Mouse (Mus musculus): Measurements from ENCODE around the gene Otx2. TPM values are rescaled to one million over a fixed set of nuclear protein-coding genes. Genes with fewer than 3 reads are reported as not detected.

The Otx2 gene
- polyA plus RNA-seq, 1 experiment from 2014 or later, result not detected

DNA sequence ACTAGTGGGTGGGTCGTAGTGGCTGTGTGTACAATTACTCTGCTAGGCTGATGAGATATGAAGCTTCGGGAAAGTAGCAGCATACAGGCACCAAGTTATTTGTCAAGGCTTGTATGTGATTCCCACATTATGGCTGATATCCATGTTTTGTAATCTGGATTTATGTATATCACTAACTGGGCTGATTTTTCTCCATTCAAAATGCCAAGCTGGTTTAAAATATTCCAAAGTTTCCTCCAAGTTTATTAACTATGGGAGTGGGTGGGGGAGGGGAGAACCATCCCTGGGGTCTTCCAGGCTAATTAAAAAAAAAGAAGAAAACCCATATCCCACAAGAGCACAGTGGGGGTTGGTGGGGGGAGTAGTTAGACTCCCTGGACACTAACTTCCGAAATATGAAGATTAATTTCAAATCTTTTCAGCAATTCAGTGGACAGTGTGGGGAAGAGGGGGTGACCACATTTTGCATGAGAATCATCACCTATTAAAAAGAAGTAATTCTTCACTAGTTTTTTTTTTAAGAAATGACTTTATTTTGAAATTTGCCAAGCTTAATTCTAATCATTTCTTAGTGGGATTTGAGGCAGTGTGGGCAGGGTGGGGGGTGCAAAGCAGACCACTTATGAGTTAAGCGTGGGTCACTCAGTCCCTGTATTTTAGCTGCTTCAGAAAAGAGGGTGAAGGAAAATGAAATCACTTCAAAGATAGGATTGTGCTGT lies 2.7 kb downstream of the Otx2 start:
- ATAC-seq (replicated peaks; ENCODE audit: low FRiP score) (no peak), DNase-seq (ENCODE audit: low spot score) (no peak)
- no peaks in the 10 kb centered on the region for H3K36me3 ChIP-seq (ENCODE audit: control insufficient read depth, insufficient read depth, low read length)
- no peaks in the 10 kb centered on the region for H3K4me1 ChIP-seq (replicated peaks; ENCODE audit: control insufficient read depth, insufficient read depth, low read length)
- H3K4me3 ChIP-seq (ENCODE audit: low read depth, low read length), result no peak overlapping the region
- no peak overlapping the region for H3K9ac ChIP-seq (ENCODE audit: low read depth, low read length)
- no peak overlapping the region for H3K4me2 ChIP-seq
- 53% methylated on average over 4 of the region's 4 CpGs for whole genome bisulfite sequencing
- H3K9me3 ChIP-seq (ENCODE audit: control insufficient read depth, low read length), result no peaks in the 10 kb centered on the region
- H3K27ac ChIP-seq (ENCODE audit: low read depth, low read length), result no peak overlapping the region
- H3K27me3 ChIP-seq (replicated peaks; ENCODE audit: control insufficient read depth, insufficient read depth, low read length), result peaks cover 99% of the 10 kb centered on the region

DNA sequence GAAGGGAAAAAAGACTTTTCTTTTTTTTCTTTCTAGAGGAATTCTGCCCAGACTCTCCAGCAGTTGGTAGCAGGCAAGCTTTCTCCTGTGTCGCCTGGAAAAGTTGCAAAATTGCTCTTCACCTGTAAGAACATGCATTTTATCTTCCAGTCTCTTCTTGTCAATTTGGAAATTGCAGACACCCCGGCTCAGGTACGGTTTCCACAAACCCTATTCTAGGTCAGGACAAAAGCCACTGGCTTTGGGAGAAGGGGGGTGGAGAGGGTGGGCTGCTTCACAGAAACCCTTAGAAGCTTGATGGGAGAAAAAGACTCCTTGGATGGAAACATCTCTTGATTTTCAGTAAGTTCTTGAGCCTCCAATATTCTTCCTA lies 3.4 kb downstream of the Otx2 start:
- no peaks in the 10 kb centered on the region for H3K9me3 ChIP-seq (ENCODE audit: control insufficient read depth, low read length)
- no peak overlapping the region for H3K4me2 ChIP-seq
- ATAC-seq (replicated peaks; ENCODE audit: low FRiP score) (no peak), DNase-seq (ENCODE audit: low spot score) (no peak)
- no peak overlapping the region for H3K27ac ChIP-seq (ENCODE audit: low read depth, low read length)
- H3K36me3 ChIP-seq (ENCODE audit: control insufficient read depth, insufficient read depth, low read length), result no peaks in the 10 kb centered on the region
- peaks cover 99% of the 10 kb centered on the region for H3K27me3 ChIP-seq (replicated peaks; ENCODE audit: control insufficient read depth, insufficient read depth, low read length)
- WGBS, result 15% methylated on average over 3 of the region's 3 CpGs
- H3K4me1 ChIP-seq (replicated peaks; ENCODE audit: control insufficient read depth, insufficient read depth, low read length), result no peaks in the 10 kb centered on the region
- H3K4me3 ChIP-seq (ENCODE audit: low read depth, low read length), result no peak overlapping the region
- no peak overlapping the region for H3K9ac ChIP-seq (ENCODE audit: low read depth, low read length)

DNA sequence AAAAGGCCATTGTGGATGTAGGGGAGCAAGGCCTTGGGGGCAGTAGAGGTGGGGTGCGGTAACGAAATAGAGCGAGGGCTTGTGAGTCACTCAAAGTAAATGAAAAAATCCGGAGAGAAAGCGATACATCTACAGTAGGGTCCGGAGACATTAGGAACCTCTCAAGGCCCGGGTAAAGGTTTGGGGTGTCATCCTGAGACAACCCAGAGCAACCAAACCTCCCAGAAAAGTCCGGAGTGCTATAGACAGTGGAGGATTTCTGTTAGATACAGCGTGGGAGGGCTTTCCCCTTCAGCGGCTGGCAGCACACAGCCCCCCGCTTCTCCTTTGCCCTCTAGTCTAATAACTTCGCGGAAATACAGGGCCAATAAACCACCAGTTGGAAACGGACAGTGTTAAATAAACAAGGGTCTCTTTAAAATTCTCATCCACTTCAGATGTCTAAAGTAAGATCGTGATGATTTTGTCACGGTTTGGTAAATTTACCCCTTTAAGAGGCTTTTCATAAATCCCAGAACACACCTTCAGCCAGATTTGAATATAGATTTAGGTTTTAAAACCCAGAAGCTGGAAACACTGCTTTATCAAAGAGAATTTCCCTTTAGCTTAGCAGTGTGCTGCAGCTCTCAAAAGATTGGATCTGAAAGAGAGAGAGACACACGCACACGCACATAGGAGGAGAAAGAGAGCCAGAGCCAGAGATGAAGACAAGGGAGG lies 3.9 kb downstream of the Otx2 start:
- ATAC-seq (replicated peaks; ENCODE audit: low FRiP score), result no peak
- DNase-seq (ENCODE audit: low spot score), result peak; percentile 37

DNA sequence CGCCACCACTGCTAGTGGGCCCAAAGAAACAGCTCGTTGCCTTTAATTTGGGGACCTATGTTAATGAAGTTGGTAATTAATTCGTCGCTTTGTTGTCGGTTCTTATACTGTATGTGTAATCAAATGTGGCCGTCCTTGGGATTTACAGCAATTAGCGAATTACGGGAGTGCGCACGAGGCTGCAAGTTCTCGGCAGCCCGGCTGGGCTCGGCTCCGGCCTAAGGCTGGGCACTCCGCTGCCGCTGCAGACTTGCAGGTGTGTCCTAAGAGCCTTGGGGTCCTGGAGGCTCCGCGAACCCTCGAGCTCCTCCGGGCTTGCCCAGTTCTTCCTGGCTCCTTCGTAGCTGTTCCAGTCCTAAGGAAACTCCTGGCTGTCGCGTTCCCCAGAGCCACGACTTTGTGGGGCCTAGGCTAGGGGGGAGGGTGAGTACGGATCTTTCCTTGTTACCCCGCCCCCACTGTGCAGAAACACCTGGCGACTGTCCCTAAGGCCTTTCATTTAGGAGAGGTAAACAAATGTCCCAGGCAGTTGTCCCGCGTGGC lies 4.8 kb downstream of the Otx2 start:
- Histone ChIP-seq H3K4me2 (no peak overlapping the region), H3K4me1 (replicated peaks; ENCODE audit: control insufficient read depth, insufficient read depth, low read length) (no peaks in the 10 kb centered on the region), H3K36me3 (ENCODE audit: control insufficient read depth, insufficient read depth, low read length) (no peaks in the 10 kb centered on the region), H3K9me3 (ENCODE audit: control insufficient read depth, low read length) (no peaks in the 10 kb centered on the region), H3K4me3 (ENCODE audit: low read depth, low read length) (no peak overlapping the region), H3K27ac (ENCODE audit: low read depth, low read length) (no peak overlapping the region), H3K9ac (ENCODE audit: low read depth, low read length) (no peak overlapping the region), H3K27me3 (replicated peaks; ENCODE audit: control insufficient read depth, insufficient read depth, low read length) (peaks cover 100% of the 10 kb centered on the region)
- DNase-seq (ENCODE audit: low spot score) (peak; percentile 40), ATAC-seq (replicated peaks; ENCODE audit: low FRiP score) (no peak)
- WGBS, result 3% methylated on average over 29 of the region's 29 CpGs

More for the DNA sequence above, 3.9 kb downstream of the Otx2 start:
- Histone ChIP-seq H3K4me2 (no peak overlapping the region), H3K4me1 (replicated peaks; ENCODE audit: control insufficient read depth, insufficient read depth, low read length) (no peaks in the 10 kb centered on the region), H3K9me3 (ENCODE audit: control insufficient read depth, low read length) (no peaks in the 10 kb centered on the region), H3K27me3 (replicated peaks; ENCODE audit: control insufficient read depth, insufficient read depth, low read length) (peaks cover 100% of the 10 kb centered on the region), H3K9ac (ENCODE audit: low read depth, low read length) (no peak overlapping the region), H3K36me3 (ENCODE audit: control insufficient read depth, insufficient read depth, low read length) (no peaks in the 10 kb centered on the region), H3K4me3 (ENCODE audit: low read depth, low read length) (no peak overlapping the region), H3K27ac (ENCODE audit: low read depth, low read length) (no peak overlapping the region)
- 3% methylated on average over 18 of the region's 18 CpGs for WGBS

DNA sequence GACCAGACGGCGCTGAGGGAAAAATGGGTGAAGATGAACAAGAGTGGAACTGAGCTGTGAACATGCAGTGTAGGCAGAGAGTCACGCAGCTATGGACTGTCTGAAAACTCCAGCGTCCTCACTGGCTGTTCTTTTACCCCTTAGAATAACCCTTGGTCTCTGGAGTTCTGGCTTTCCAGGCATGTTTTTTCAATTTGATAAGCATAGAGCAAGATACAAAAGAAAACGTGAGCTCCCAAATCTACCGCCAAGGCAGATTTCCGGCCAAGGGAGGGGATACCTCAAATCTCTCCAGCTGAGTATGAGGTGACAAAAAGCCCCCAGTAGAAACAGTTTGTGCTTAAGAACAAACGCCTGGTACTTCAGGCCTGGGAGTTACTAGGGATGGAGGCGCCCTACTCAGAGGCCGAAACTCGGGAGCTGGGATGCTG lies 5.6 kb downstream of the Otx2 start:
- Histone ChIP-seq H3K27ac (ENCODE audit: low read depth, low read length) (no peak overlapping the region), H3K4me3 (ENCODE audit: low read depth, low read length) (no peak overlapping the region), H3K9ac (ENCODE audit: low read depth, low read length) (no peak overlapping the region), H3K4me2 (no peak overlapping the region), H3K9me3 (ENCODE audit: control insufficient read depth, low read length) (no peaks in the 10 kb centered on the region), H3K4me1 (replicated peaks; ENCODE audit: control insufficient read depth, insufficient read depth, low read length) (no peaks in the 10 kb centered on the region), H3K27me3 (replicated peaks; ENCODE audit: control insufficient read depth, insufficient read depth, low read length) (peaks cover 99% of the 10 kb centered on the region), H3K36me3 (ENCODE audit: control insufficient read depth, insufficient read depth, low read length) (no peaks in the 10 kb centered on the region)
- DNase-seq (ENCODE audit: low spot score) (peak; percentile 34), ATAC-seq (replicated peaks; ENCODE audit: low FRiP score) (no peak)
- 4% methylated on average over 11 of the region's 11 CpGs for WGBS

DNA sequence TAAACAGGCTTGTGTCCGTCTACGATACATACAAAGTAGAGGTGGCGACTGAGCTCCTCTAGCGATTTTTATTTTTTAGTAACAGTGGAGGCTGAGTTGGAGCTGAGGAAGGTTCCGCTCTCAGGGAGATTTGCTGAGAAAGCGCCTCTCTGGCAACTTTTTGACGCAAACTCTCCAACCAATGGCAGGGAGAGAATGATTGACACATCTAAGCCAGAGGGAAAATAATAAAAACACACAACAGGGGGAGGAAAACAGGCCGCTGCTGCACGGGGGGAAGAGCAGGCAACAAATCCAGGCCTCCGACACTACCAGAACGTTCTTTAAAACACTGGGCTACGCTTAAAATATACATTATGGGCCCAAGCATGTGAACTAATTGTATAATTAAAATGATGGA lies 6.2 kb downstream of the Otx2 start:
- Histone ChIP-seq H3K9ac (ENCODE audit: low read depth, low read length) (no peak overlapping the region), H3K36me3 (ENCODE audit: control insufficient read depth, insufficient read depth, low read length) (no peaks in the 10 kb centered on the region), H3K27ac (ENCODE audit: low read depth, low read length) (no peak overlapping the region), H3K27me3 (replicated peaks; ENCODE audit: control insufficient read depth, insufficient read depth, low read length) (peaks cover 99% of the 10 kb centered on the region), H3K4me3 (ENCODE audit: low read depth, low read length) (no peak overlapping the region), H3K4me1 (replicated peaks; ENCODE audit: control insufficient read depth, insufficient read depth, low read length) (no peaks in the 10 kb centered on the region), H3K4me2 (no peak overlapping the region), H3K9me3 (ENCODE audit: control insufficient read depth, low read length) (no peaks in the 10 kb centered on the region)
- 3% methylated on average over 12 of the region's 12 CpGs for WGBS
- DNase-seq (ENCODE audit: low spot score) (no peak), ATAC-seq (replicated peaks; ENCODE audit: low FRiP score) (no peak)

DNA sequence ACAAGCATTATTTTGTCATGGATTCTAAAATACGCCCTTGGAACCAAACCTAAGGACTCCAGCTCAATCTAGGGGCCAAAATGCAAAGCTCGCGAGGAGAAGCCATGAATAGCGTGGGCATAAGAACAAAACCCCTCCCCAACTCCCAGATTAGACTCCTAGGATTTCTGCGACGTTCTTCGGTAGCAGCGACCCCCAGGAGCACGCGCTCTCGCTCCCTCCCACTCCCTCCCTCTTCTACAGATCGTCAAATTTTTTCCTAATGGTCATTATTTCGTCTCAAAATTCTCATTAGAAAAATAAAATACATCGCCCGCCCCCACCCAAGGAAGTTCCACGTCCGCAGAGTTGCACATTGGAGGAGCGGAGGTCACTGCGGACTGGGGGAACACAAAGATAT lies 6.8 kb downstream of the Otx2 start:
- no peak for ATAC-seq (replicated peaks; ENCODE audit: low FRiP score)
- no peak overlapping the region for H3K4me3 ChIP-seq (ENCODE audit: low read depth, low read length)
- H3K27me3 ChIP-seq (replicated peaks; ENCODE audit: control insufficient read depth, insufficient read depth, low read length), result peaks cover 99% of the 10 kb centered on the region
- peak; percentile 36 for DNase-seq (ENCODE audit: low spot score)
- H3K4me1 ChIP-seq (replicated peaks; ENCODE audit: control insufficient read depth, insufficient read depth, low read length), result no peaks in the 10 kb centered on the region
- no peak overlapping the region for H3K4me2 ChIP-seq
- 3% methylated on average over 19 of the region's 19 CpGs for WGBS
- H3K27ac ChIP-seq (ENCODE audit: low read depth, low read length), result no peak overlapping the region
- H3K9ac ChIP-seq (ENCODE audit: low read depth, low read length), result no peak overlapping the region
- H3K9me3 ChIP-seq (ENCODE audit: control insufficient read depth, low read length), result no peaks in the 10 kb centered on the region
- no peaks in the 10 kb centered on the region for H3K36me3 ChIP-seq (ENCODE audit: control insufficient read depth, insufficient read depth, low read length)

DNA sequence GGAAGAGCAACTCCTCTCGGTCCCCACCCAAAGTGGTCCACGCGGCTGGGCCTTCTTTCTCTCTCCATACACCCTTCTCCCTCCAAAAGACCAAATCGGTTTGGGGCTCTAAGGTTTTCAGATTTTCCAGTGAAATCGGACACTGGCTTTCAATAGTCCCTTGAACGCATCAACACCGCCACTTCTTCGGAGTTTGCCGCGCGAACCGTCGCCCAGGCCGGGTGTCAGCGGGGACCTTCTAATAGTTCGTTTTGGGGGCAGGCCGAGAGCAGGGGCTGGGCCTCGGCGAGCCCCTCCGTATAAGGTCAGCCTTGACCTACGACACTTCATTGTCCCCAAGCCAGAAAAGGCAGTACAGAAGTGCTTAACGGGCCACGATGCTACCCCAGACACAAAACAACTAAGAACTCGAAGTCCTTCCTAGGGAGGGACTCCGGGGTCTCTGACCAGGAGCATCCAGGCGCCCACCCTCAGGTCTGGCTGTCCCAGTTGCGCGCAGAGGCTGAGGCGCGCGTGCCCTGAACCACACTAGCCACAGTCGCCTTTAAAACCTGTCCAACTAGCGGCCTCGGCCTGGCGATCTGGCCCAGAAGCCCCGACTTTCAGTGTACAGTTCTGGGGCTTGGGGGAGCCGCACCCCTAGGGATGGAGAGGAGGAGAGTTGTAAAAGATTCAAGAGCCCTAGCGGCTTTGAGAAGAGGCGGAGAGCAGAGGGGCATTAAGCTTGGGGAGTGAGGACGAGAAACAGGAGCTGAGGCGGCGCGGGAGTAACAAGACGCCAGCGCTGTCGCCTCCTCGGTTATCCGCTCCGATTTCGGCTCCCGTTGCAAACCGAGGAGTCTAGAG lies 7.6 kb downstream of the Otx2 start:
- no peak overlapping the region for H3K4me2 ChIP-seq
- WGBS, result 2% methylated on average over 52 of the region's 52 CpGs
- no peak overlapping the region for H3K9ac ChIP-seq (ENCODE audit: low read depth, low read length)
- ATAC-seq (replicated peaks; ENCODE audit: low FRiP score) (no peak), DNase-seq (ENCODE audit: low spot score) (peak; percentile 45)
- H3K9me3 ChIP-seq (ENCODE audit: control insufficient read depth, low read length), result no peaks in the 10 kb centered on the region
- H3K36me3 ChIP-seq (ENCODE audit: control insufficient read depth, insufficient read depth, low read length), result no peaks in the 10 kb centered on the region
- H3K27ac ChIP-seq (ENCODE audit: low read depth, low read length), result no peak overlapping the region
- no peaks in the 10 kb centered on the region for H3K4me1 ChIP-seq (replicated peaks; ENCODE audit: control insufficient read depth, insufficient read depth, low read length)
- H3K4me3 ChIP-seq (ENCODE audit: low read depth, low read length), result no peak overlapping the region
- H3K27me3 ChIP-seq (replicated peaks; ENCODE audit: control insufficient read depth, insufficient read depth, low read length), result peaks cover 99% of the 10 kb centered on the region

Data from liver, embryonic 11.5 days (tissue).